Mouse (Mus musculus): ENCODE data around the gene Efna3.

The Efna3 gene

GRCm38 (mm10) chr3:89284261-89284660, 38.5 kb downstream of the Efna3 start:
- no peak for DNase-seq (ENCODE audit: low spot score in 2 of 2)

GRCm38 (mm10) chr3:89282291-89282643, 40.5 kb downstream of the Efna3 start:
- DNase-seq (ENCODE audit: low spot score in 2 of 2) = no peak

- DNase-seq (ENCODE audit: low spot score in 2 of 2) = peak; percentile 81 to 82
Observed at GRCm38 (mm10) chr3:89281579-89282290, 41.0 kb downstream of the Efna3 start.

- DNase-seq (ENCODE audit: low spot score in 2 of 2) = no peak
Observed at GRCm38 (mm10) chr3:89280606-89281511, 41.9 kb downstream of the Efna3 start, which contains the start of gene Efna1. Gene Efna1, minus strand, starts transcription at chr3:89281142.

GRCm38 (mm10) chr3:89280050-89280605, 42.6 kb downstream of the Efna3 start:
- DNase-seq (ENCODE audit: low spot score in 2 of 2) = no peak

GRCm38 (mm10) chr3:89279153-89279890, 43.4 kb downstream of the Efna3 start:
- DNase-seq (ENCODE audit: low spot score in 2 of 2) = peak; percentile 75

- no peak for DNase-seq (ENCODE audit: low spot score in 2 of 2)
Observed at GRCm38 (mm10) chr3:89278643-89279042, 44.1 kb downstream of the Efna3 start.

GRCm38 (mm10) chr3:89278107-89278506, 44.7 kb downstream of the Efna3 start:
- DNase-seq (ENCODE audit: low spot score in 2 of 2) = no peak

- no peak for DNase-seq (ENCODE audit: low spot score in 2 of 2)
Observed at GRCm38 (mm10) chr3:89277281-89278021, 45.3 kb downstream of the Efna3 start.

- DNase-seq (ENCODE audit: low spot score in 2 of 2) = no peak
Observed at GRCm38 (mm10) chr3:89276061-89276460, 46.7 kb downstream of the Efna3 start.

- DNase-seq (ENCODE audit: low spot score in 2 of 2) = no peak
Observed at GRCm38 (mm10) chr3:89271760-89272159, 51.0 kb downstream of the Efna3 start.

- peak; percentile 60 to 66 for DNase-seq (ENCODE audit: low spot score in 2 of 2)
Observed at GRCm38 (mm10) chr3:89270891-89271290, 51.9 kb downstream of the Efna3 start.

GRCm38 (mm10) chr3:89270051-89270755, 52.6 kb downstream of the Efna3 start, which contains the start of gene Slc50a1:
Gene Slc50a1, minus strand, starts transcription at chr3:89270570.
- peak; percentile 81 to 88 for DNase-seq (ENCODE audit: low spot score in 2 of 2)

- no peak for DNase-seq (ENCODE audit: low spot score in 2 of 2)
Observed at GRCm38 (mm10) chr3:89268916-89269315, 53.8 kb downstream of the Efna3 start.

GRCm38 (mm10) chr3:89266439-89266893, 56.3 kb downstream of the Efna3 start:
- DNase-seq (ENCODE audit: low spot score in 2 of 2) = peak; percentile 75 to 85
